Mouse (Mus musculus) cerebellum, postnatal 14 days (tissue): ENCODE measurements around the gene Ubxn2a.
"Not testable (repeated sequence)": the region's sequence is repeated elsewhere in the genome, so short reads cannot be mapped to it uniquely, and the experiment has no call there.

ENCODE experiments used
- DNase-seq, 2 experiments: peaks; one replicate each; pipeline ENCODE4 v3.0.0; 2021; ENCODE audit warnings: mixed read lengths in 2 of 2

The Ubxn2a gene

DNA sequence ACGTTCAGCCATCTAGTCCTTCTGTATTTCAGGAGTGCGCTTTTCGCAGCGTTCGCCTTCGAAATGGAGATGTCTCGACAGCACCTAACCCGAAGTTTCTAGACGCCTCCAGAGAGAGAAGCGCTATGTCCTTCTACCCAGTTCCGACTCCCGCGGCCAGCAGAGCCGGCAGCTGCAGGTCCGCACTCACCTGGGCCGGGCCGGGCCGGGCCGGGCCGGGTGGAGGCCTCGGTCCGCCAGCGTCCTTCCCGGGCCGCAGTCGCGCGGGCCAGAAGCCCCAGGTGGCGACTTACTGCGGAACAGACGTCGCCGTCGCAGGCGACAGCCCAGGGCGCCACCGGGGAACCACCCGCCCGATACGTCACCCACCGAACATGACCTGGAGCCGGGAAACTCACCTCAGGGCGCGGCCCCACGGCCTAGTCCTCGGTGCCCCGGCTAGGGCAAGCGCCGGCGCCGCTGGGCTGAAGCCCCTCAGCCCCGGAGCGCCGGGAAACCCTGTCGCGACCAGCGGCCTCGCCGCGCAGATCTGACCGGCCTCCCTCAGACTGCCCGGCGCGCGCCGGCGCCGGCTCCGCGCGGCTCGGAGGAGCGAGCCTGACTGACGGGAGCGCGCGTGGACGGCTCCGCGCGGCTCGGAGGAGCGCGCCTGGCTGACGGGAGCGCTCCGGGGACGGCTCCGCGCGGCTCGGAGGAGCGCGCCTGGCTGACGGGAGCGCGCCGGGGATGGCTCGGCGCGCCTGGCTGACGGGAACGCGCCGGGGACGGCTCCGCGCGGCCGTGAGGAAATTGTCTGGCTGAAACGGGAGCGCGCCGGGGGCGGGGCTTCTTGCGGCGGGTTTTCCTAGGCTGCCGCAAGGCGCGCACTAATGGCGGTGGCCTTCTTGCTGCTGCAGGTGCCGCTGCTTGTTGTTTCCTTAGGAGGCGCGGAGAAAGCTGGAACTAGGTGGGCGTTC lies at the start of gene Ubxn2a:
TSS of gene Ubxn2a (minus strand) at position 755 of the 956 bp plus-strand sequence.
- peak; percentile 98 to 99 for DNase-seq

DNA sequence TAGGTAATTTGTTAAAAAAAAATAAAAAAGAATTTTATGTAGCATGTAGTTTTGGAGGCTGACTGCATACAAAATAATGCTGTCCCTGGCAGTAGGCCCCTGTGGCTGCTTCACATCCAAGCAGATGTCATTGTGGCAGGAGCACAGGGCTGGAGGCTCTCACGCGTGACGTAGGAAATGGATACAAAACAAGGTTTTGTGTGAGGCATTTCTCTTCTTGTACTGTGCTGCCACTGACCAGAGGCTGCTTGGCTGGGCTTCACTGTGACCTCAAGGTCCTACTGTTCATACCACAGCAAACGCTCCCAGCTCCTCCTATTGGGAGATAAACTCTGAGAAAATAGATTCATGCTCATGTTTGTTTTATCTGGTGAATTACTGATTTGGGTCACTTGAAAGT lies 45.7 kb upstream of the Ubxn2a start:
- no peak for DNase-seq

DNA sequence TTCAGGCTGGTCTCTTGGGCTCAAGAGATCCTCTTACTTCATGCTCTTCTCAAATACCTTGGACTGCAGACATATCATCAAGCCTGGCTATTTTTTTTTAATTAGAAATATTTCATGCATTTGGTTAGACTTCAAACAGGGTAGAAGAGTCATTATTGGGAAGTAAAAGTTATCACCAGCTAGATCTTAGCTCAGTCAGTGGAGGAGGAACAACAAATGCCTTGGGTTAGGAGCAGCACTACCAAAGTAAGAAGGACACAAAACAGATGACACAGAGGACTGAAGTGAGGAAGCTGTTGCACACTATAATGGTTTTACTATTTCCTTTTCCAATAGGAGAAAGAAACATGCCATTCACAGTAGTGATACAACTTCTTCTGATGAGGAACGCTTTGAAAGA lies 44.8 kb upstream of the Ubxn2a start:
- no peak for DNase-seq

DNA sequence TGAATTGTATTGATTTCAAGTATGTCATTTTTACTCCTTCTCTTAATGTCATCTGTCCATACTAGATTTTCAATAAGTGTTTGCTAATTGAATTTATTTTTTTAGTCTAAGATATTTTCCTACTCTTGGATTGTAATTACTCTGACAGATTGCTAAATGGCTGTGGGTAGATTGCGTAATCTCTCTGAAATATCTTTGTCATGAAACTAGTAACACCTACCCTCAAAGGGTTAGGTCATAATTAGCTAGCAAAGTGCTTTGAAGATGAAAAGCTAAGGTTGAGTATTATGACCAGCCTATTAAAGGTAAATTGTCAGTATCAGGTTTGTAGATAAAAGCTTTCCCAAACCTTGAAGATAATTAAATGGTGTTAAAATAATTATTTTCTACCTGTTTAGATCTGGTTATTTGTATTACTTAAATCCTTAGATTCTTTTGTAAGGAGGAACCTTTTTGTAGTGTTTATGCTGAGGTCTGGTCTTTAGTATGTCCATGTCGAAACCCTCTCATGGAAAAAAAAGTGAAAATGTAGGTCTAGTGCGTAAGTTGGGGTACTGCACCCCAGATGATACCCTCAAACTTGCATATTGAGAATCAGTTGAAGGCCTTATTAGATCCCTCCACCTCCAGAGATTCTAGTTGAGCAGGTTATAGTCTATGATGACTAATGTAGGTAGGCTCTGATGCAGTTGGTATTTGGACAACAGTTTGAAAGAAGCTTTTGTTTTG lies 23.5 kb upstream of the Ubxn2a start:
- no peak for DNase-seq

DNA sequence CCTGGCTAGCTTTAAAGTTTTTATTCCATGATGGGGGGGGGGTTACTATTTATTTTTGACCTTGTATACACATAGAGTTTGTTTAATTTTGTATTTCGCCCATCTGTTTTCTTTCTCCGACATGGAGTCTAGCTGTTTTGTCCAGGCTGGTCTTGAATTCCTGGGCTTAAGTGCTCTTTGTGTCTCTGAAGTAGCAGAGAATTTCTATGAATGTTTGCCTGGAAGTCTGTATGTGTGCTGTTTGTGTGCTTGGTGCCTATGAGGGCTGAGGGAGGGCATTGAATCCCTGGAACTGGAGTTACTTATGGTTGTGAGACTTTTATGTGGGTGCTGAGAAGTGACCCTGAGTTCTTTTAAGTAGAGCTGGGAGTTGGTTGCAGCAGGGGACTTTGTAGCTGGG lies 20.7 kb upstream of the Ubxn2a start:
- no peak for DNase-seq

DNA sequence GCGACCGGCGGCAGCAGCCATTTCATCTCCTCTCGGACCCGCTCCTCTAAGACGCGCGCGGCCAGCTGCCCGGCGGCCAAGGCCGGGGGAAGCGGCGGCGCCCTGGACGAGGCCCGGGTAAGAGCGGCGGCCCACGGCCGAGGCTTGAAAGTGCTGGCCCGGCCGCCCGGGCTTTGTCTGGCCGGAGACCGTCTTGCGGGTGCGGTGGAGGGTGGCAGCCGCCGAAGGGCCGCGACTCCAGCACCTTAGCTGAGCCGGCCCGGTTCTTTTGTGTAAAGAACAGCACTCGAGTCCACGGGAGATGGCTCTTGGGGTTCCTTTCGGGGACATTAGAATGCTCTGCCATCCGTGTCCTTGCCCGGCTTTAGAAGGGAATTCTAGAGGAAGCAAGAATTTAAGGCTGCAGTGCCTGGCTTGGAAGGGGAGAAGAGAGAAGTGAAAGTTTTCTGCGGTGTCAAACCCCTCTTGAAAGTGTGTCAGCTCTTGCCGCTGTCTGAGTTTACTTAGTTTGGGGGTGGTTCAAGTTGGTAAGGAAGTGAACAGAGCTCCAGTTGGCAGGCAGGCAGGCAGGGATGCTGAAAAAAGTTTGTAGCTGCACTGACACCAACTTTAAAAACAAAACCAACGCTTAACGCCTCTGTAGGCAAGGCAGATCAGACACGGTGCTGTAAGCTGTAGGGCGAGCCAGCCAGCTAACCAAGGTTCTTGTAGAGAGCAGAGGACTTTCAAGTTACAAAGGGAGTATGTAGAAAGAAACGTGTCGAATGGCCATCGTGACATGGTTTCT lies 10.5 kb upstream of the Ubxn2a start:
- peak; percentile 67 to 78 for DNase-seq

DNA sequence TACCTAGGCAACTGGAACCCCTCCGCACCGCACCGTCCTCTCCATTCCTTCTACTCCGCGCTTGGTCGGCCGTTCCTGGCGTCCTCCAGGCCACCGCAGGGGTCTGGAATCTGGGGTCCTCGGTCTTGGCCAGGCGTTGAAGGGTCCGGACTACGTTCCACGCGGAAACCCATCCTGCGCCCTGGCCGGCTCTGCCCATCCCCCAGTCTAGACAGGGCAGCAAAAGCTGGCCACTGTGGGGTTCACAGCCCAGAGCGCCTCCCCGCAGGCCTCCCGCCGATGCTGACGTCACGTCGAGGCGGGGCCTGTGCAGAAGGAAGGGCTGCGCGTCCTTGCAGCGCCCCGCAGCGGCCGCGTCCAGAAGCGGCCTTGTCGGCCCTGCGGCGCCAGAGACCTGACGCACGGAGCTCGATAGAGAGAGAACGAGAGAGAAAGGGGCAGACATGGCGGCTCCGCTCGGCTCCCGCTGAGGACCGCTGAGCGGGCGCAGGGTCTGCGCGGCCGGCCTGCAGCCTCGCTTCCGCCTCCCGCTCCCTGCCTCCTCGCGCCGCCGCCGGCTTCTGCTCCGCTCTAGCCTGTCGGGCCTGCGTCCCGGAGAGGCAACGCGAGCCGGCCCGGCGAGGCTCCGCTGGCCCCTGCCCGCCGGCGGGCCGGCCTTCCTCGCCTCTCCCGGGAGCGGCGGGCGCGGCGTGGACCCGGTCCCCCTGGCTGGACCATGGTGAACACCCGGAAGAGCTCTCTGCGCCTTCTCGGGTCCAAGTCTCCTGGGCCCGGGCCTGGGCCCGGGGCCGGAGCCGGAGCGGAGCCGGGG lies 9.7 kb upstream of the Ubxn2a start, which contains the start of gene Atad2b:
TSS of gene Atad2b (plus strand) at position 360 of the 811 bp plus-strand sequence.
- DNase-seq = peak; percentile 98 to 99

DNA sequence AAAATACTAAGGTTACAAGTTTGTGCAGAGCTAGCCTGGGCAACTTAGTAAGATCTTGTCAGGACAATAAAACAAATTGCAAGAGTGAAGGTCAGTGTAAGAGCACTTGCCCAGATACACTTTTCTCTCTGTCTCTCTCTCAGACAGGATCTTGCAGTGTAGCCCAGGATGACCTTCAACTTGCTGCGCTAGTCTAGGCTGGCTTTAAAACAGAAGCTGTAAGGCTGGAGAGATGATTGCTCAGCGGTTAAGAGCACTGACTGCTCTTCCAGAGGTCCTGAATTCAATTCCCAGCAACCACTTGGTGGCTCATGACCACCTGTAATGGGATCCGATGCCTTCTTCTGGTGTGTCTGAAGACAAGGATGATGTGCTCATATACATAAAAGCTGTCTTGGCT lies 7.4 kb upstream of the Ubxn2a start:
- no peak for DNase-seq

DNA sequence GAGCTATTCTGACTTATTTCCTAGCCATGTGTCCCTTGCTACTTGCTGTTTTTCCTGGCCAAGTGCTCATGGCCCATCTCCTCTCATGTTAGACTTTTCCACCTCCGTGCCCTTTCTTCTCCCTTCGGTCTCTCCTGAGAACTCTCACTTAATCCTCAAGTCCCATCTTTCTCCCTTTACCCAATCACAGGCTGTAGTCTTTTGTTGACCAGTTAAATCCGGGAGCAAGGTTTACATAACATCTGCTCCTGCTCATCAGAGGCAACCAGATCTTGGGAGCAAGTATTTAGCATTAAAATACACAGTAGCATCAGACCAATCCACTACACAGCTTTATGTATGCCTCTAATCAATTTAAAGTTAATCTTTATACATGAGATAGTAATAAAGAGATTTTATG lies 6.9 kb upstream of the Ubxn2a start:
- no peak for DNase-seq

DNA sequence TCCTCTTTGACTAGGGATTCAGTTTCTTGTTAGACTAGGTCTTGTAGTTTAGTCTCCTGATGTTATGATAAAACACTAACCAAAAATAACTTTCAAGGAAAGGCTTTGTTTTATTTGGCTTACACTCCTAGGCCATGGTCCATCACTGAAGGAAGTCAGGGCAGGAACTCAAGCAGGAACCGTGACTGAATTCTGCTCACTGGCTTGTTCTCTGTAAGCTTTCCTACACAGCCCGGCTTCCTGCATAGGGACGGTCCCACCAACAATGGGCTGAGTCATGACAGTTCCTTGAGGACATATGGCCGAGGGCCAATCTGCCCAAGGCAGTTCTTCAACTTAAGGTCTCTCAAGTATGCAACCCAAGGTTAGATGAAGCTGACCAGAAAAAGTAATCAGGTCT lies 4.2 kb upstream of the Ubxn2a start:
- no peak for DNase-seq

DNA sequence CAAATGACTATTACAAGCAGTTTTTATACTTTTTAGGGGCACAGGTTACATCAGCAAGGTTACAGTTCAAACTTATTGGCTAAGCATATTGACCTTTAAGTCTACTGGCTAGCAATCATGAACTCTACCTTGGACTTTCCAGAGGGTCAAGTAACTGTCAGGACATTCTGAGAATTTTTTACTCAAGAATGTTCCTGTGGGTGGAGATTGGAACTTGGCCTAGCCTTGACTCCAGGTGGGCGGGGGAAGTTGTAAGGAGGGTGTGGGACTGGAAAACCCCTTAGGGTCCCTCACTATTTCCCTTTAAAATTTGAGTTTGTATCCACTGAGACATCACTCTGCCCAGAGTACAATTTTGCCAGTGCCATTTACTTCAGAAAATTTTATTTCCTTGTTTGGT lies 3.0 kb upstream of the Ubxn2a start:
- DNase-seq = not testable (repeated sequence)

DNA sequence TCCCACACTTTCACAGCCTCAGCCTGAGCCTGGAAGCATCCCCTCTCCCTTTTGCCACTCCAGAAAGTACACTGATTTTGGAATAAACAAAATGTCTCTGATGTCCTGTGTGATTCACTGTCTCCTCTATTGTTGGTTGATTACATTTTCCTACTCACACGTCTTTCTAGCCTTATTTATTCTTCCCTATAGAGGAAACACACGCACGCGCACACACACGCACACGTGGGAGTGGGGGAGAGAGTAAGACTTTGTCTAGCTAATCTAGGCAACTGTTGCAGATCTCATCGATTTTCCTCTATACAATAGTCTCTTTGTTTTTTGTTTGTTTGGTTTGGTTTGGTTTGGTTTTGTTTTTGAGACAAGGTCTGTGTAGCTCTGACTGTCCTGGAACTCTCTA lies 886 bp upstream of the Ubxn2a start:
- DNase-seq = no peak

DNA sequence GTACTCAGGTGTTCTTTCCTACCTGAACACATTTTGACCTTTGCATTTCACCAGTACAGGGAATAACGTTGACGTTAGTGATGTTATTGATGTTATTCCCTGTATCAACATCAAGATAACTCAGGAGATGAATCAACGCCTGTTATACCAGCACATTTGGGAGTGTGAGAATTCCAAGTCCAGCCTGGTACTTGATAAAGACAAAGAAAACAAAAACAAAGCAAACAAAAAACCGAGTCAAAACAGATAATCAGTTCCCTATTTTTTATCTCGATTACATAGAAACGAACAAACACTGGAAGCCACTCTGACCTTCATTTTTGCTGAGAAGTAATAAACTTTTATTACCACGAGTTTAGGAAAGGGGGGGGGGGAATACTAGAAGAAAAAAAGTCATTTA lies 1.0 kb downstream of the Ubxn2a start:
- no peak for DNase-seq

DNA sequence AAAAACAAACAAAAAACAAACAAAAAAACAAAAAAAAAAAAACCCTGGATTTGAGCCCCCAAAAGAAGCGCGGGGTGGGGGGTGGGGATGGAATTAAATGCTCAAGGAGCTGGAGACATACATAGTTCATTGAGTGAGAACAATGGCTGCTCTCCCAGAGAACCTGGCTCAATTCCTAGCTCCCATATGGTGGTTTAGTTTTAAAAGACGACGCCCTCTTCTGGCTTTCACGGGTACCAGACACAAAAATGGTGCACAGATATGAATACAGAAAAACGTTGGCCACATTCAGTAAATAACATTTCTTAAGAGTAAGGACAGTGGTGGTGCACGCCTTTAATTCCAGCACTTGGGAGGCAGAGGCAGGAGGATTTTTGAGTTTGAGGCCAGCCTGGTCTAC lies 1.6 kb downstream of the Ubxn2a start:
- peak; percentile 28 to 32 for DNase-seq

DNA sequence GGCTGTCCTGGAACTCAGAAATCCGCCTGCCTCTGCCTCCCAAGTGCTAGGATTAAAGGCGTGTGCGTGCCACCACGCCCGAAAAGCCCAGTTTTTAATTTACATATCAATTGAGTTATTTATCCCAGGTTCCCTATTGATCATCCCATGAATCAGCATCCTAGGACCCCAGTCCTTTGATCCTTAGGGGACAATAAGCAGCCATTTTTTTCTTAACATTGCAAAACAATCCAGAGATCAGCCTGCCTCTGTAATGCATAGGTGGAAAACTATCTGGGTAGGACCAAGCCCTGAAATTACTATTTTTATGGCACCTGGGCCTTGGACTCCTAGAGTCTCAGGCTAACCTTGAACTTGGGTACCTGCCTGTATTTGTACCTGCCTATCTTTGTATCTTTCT lies 9.5 kb downstream of the Ubxn2a start:
- no peak for DNase-seq

DNA sequence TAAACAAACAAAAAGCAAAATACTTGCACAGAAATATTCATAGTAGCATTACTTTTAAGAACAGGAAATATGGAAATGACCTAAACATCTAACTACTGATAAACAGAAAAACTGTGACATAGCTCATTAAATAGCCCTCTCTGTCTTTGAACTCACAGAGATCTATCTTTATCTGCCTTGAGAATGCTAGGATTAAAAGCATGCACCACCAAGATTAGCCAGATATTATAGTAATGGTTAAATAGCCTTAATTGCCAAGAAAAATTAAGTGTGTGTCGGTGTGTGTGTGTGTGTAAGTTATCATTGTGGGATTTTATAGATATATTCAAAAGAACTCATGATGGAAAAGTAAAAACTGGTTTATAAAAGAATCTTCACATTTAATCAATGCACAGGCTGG lies 17.6 kb downstream of the Ubxn2a start:
- no peak for DNase-seq

DNA sequence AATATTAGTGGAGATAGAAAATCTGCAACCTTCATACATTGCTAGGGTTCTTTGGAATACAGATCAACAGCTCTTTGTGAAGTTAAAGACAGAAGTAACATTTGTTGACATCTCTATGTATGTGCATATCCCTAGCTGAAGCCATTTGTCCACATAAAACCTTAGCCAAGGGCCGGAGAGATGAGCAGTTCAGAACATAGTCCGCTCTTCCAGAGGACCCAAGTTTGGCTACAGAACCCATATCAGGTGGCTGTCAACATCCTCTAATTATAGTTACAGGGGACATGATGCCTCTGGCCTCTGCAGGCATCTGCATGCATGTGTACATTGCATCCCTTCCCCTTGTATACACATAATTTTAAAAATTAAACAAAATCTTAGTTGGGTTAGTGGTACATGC lies 18.3 kb downstream of the Ubxn2a start:
- no peak for DNase-seq

DNA sequence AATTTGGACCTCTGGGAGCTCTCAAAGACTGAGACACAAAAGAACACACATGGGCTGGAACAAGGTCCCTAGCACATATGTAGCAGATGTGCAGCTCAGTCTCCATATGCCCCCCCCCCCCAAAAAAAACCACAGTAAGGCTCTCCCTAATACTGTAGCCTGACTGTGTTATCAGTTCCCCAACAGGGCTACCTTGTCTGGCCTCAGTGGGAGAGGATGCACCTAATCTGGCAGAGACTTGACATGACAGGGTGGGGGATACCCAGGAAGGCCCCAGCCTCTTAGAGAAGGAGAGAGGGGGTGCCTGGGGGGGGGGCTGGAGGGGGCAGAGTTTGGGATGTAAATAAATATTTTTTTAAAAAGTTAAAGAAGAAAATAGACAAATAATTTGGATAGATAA lies 18.8 kb downstream of the Ubxn2a start:
- no peak for DNase-seq

DNA sequence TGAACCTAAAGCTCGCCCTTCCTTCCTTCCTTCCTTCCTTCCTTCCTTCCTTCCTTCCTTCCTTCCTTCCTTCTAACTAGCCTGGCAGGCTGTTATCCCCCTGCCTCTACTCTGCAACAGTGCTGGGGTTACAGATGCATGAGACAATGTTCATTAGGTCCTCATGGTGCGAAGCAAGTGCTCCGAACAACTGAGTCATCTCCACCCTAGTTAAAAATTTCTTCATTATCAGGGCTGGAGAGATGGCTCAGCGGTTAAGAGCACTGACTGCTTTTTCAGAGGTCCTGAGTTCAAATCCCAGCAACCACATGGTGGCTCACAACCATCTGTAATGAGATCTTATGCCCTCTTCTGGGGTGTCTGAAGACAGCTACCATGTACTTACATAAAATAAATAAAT lies 20.9 kb downstream of the Ubxn2a start:
- DNase-seq = not testable (repeated sequence)

DNA sequence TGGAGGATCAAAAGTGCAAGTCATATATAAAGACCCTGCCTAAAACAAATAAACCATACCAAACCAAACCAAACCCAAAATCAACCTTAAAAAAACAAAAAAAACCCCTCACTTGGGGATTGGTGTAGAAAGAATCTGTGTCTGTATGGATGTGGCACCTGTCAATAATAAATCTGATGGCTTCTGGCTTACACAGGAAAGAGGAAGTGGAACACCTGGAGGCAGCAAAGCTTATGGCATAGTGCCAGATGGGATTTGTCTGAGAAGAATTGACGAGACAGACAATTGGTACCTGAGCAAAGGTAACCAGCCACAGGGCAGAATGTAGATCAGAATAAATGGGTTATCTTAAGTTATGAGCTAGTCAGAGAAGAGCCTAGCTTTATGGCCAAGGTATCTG lies 22.4 kb downstream of the Ubxn2a start:
- no peak for DNase-seq

DNA sequence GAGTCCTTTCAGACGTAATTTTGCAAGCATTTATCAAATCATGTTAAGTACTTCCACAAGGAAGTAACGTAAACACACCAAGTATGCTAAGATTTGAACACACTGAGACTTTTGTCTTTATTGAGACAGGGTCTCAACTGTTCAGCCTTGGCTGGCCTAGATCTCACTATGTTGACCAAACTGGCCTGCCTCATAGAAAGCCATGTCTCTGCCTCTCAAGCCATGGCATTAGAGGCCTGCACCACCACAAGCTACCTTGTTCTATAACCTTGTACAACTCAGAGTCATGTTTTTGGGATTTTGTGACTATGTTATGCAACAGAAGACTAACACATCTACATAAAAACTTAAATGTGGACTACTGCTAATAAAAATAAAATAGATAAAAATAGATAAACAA lies 25.4 kb downstream of the Ubxn2a start:
- no peak for DNase-seq

DNA sequence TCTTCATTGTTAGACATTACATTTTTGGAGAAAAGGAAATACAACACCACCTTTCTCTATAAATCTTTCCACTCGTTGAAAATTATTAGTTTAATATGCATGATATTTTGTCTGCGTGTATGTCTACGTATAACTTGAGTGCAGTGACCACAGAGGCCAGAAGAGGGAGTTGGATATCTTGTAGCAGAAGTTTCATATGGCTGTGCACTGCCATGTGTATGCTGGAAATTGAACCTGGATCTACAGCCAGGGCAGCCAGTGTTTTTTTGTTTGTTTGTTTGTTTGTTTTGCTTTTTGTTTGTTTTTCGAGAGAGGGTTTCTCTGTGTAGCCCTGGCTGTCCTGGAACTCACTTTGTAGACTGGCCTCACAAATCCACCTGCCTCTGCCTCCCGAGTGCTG lies 28.5 kb downstream of the Ubxn2a start:
- no peak for DNase-seq
